Mouse (Mus musculus): Measurements from ENCODE around the gene Socs7. TPM values are rescaled to one million over a fixed set of nuclear protein-coding genes. Genes with fewer than 3 reads are reported as not detected.

The Socs7 gene
- 15.9 TPM for total RNA-seq (2023)

GRCm38 (mm10) chr11:97361948-97362648 is at the start of gene Socs7:
Gene Socs7, plus strand, starts transcription at chr11:97362551.

GRCm38 (mm10) chr11:97315504-97316503 is 46.5 kb upstream of the Socs7 start, which contains the start of gene Mrpl45:
Gene Mrpl45, plus strand, starts transcription at chr11:97315716.

GRCm38 (mm10) chr11:97352027-97352684 is 10.2 kb upstream of the Socs7 start, which contains the start of gene Gpr179:
Gene Gpr179, minus strand, starts transcription at chr11:97352077.

GRCm38 (mm10) chr11:97415330-97415711 is 53.0 kb downstream of the Socs7 start, which contains the start of gene Arhgap23:
Gene Arhgap23, plus strand, starts transcription at chr11:97415533.

Other genes starting within 250 kb of the Socs7 start
- 2.4 TPM for gene Tbx21, start 247.2 kb upstream of the Socs7 start, total RNA-seq (2023)
- 0.89 TPM for gene Tbkbp1, start 211.1 kb upstream of the Socs7 start, total RNA-seq (2023)
- 140 TPM for gene Kpnb1, start 174.7 kb upstream of the Socs7 start, total RNA-seq (2023)
- gene Npepps, start 81.9 kb upstream of the Socs7 start, total RNA-seq (2023) = 77.5 TPM
- gene Mrpl45, start 46.8 kb upstream of the Socs7 start, total RNA-seq (2023) = 13.8 TPM
- not detected for gene Gpr179, start 10.5 kb upstream of the Socs7 start, total RNA-seq (2023)
- 0.67 TPM for gene Arhgap23, start 53.0 kb downstream of the Socs7 start, total RNA-seq (2023)
- gene 4933428G20Rik, start 137.8 kb downstream of the Socs7 start, total RNA-seq (2023) = not detected
- not detected for gene Srcin1, start 213.6 kb downstream of the Socs7 start, total RNA-seq (2023)

All from CD8-positive naive resting alpha-beta T cell, adult 57 days (primary cell).